Mouse (Mus musculus) embryo, embryonic 10 days (tissue): ENCODE results near the gene Tti1.
A peak's percentile ranks its signal among the peaks of the same experiment; 100 is the strongest.
"Not testable (repeated sequence)": the region's sequence is repeated elsewhere in the genome, so short reads cannot be mapped to it uniquely, and the experiment has no call there.

Experiments
- DNase-seq: peaks from one replicate; pipeline ENCODE4 v3.0.0-alpha.2; 2015; ENCODE audit warnings: low spot score

Gene Tti1

DNA sequence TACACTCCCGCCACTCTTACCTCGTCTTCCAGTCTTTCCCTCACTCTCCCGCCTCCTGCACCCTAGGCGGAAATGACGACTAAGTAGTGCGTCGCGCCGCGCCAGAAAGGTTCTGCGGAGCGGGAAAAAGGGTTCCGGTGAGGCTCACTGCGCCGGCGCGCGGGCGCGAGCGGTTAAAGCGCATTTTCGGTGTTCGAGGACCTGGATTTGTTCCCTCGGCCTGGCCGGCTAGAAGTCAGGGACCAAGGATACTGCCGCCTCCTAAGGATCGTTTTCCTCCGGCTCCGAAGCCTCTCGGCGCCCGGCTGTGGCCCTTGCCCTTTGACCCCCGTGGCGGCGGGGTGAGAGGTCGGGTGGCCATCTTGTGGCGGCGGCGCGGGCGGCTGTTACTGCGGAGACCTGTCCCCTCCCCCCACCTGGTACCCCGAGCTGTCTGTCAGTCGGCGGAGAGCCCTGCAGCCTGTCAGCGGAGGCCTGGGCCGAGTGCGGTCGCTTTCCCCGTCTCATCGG lies at the start of gene Tti1, which contains the start of gene Rprd1b:
TSS of gene Tti1 (minus strand) at position 80 of the 510 bp plus-strand sequence.
TSS of gene Rprd1b (plus strand) at position 144 of the 510 bp plus-strand sequence.
- peak; percentile 99 for DNase-seq

DNA sequence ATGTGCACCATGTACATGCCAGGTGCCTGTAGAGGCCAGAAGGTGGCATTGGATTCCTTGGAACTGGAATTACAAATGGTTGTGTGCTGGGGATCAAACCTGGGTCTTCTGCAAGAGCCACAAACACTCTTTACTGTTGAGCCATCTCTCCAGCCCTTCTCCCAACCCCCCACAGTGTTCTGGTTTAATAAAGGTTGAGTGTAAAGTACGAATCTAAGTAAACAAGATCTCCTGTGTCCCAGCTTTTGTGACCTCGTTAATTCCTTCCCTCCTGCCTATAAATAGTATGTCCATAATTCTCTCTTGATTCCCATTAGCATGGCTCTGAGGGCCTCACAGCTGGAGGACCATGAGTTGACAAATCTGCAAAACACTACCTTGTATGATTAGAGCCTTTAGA lies 49.7 kb upstream of the Tti1 start:
- DNase-seq = no peak

DNA sequence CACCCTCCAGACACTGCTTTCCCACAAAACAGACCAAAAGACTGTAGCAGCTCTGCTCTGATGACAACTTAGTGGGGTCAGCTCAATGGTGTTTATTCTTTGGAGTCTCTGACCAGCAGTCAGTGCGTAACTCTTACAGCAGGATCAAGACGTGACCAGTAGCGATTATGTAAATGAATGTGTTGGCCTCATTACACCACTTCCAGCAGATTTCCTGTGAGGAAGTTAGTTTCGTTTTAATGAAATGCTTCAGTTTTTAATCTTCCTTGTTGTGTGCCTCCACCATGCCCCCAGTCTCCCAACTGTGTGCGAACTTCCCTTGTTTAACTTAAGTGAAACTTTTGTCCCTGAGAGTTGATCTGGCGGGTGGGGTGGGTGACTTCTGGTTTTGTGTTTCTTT lies 48.5 kb upstream of the Tti1 start:
- DNase-seq = no peak

DNA sequence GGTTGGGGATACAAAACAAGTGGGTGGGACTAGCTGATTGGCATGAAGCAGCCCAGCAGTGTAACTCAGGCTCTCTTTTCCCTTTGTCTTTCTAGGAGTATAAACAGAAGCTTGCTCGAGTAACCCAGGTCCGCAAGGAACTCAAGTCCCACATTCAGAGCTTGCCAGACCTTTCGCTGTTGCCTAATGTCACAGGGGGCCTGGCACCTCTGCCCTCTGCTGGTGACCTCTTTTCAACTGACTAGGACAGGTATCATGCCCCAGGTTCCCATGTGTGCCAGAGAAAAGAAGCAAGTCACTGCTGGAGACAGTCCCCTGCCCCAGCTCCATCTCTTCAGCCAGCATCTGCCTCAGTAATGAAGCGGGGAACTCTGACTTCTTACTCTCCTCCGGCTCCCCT lies 46.6 kb upstream of the Tti1 start:
- no peak for DNase-seq

DNA sequence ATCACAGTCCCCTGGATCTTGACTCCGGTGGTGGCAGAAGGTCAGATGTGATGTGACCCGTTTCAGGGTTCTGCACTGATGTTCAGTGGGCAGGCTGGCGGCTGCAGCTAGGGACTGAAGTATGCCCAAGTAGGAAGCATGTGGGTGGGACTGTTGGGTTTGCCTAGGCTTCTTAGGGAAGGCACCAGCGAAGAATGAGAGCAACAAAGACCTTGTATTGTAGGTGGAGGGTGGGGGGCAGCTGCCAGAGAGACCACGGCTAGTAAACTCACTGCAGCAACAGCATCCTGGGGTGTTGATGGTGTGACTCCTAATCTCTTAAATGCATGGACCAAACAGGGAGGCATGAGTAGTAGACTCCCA lies 43.4 kb upstream of the Tti1 start:
- DNase-seq = no peak

DNA sequence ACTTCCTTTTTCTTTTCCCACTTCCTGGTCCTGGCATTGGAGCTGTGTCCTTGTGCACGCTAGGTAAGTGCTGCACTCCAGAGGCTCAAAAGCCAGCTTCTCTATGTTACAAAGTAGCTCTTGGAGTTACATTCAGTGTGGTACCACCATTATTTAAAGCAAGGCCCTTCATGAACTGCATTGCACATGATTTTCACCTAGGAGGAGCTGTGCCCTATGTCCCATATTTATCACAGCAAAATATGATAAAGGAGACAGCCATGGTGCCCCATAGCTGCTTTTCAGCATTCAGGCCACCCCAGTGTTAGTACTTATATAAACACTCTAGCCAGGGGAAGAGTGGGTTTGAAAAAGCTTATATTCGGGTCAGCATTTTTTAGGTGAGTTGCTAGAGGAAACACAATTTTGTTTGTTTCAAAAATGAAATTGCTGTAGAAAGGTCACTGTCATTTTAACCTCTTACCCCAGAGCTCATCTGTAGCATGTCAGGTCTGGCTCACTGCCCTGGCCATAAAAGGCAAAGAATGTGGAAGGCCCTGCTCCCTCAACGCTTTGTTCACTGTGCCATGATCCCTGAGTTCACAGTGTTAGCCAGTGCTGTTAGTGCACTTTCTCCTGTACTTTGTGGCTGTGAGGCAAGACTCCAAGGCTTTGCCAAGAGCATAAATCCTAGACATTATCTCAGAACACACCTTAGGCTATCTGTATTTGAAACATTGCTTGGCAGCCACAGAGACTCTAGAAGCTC lies 42.8 kb upstream of the Tti1 start:
- DNase-seq = no peak

DNA sequence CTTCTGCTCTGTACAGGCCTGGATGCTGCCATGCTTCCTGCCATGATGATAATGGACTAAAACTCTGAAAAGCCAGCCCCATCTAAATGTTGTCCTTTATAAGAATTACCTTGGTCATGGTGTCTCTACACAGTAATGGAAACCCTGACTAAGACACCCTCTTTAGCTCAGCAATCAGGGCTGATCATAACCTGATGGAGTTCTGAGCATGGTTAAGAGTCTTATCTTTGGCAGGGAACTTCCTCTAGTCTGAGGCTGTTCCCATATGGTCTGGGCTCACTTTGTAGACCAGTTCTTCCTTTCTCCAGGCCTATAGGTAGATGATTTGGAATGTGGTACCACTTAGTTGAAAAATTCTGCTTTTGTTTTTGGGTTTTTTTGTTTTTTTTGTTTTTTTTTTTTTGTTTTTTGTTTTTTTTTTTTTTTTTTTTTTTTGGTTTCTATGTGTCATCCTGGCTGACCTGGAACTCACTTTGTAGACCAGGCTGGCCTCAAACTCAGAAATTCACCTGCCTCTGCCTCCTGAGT lies 40.3 kb upstream of the Tti1 start:
- no peak for DNase-seq

DNA sequence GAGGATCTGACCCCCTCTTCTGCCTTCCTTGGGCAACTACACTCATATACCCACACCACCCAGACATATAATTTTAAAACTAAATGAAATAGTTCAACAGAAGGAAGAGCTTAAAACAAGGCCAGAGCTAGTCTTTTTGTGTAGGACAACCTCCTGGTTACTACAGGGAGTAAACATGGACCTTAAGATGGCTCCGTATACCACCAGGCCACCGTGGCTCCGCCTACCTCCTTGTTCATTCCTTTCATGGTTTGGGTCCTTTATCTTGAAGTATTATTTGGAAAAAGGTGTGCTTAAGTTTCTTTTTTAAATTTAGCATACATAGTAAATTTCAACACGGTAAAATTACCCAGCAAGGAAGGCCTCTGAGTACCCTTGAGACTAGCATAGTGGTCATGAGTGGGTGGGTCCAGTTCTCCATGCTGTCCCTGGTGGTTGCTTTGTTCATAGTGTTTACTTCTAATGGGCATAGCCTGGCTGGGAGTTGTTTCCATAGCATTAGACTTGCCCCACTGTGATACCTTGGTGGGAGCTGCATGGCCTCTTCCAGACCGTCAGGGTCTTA lies 39.1 kb upstream of the Tti1 start:
- DNase-seq = no peak

DNA sequence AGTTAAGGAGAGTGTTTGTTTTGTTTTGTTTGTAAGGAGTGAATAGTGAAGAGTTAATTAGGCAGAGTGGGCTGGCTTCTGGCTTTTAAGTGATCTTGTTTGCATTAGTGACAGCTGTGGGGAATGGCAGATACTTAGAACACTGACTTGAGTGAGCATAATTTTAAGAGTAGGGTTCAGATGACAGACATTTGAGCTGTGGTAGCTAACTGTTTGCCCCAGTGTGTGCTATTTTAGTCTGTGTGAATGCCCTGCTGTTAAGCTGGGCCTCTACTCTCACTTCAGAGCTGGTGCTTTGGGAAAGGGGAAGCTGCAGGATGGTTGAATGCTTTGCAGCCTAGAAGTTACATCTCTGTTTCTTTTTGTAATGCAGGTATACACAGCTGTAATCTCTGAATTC lies 38.2 kb upstream of the Tti1 start:
- DNase-seq = no peak

DNA sequence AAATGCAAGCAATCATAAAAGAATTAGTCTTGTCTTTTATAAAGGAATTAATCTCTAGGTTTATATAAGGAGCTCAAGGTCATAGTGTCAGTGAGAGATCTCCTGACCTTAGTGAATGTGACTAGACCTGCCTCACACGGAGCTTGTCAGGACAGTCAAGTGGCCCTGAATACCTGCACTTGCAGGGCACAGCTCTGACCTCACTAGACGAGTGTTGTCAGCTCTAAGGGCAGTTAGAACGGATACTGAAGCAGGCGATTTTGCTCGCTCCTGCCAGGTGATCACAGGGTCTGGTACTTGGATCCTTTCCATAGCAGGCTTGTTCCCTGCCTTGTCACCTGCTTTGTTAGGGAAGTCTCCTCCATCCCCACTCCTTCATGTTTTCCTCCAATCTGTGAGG lies 36.8 kb upstream of the Tti1 start:
- DNase-seq = no peak

DNA sequence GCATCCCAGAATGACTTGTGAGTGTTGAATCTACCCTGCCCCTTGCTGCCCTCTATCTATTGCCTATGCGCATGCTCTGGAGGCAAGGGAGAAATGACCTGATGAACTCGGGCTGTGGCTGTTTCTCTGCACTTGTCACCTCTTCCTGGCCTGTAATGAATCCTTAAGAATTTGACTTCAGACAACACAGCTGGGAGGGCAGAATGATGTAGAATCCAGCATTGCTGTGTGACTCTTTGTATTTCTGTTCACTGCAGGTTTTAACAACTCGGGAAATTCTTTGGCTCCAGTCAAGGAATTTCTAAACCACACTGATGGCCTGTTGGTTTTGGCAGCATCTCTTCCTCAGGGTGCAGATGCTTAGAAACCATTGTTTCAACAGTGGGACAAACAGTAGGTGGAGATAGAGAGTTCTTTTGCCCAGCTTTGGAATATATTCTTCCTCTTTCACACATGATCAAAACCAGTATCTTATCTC lies 36.4 kb upstream of the Tti1 start:
- no peak for DNase-seq

DNA sequence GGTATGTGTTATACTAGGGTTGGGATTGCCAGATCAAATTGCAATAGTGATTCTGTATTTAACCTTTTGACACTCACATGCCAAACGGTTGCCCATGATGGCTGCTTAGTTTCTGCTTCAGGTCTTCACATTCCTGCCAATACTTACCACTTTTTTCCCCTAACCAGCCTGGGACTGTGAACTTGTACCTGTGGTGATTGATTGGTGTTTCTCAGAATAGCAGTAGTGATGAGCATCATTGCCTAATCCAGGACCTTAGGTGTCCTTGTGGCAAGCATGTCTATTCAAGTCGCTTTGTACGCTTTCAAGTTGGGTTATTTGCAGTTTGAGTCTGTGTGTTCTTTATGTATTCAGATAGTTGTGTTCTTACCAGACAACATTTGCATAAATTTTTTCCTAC lies 34.8 kb upstream of the Tti1 start:
- no peak for DNase-seq

DNA sequence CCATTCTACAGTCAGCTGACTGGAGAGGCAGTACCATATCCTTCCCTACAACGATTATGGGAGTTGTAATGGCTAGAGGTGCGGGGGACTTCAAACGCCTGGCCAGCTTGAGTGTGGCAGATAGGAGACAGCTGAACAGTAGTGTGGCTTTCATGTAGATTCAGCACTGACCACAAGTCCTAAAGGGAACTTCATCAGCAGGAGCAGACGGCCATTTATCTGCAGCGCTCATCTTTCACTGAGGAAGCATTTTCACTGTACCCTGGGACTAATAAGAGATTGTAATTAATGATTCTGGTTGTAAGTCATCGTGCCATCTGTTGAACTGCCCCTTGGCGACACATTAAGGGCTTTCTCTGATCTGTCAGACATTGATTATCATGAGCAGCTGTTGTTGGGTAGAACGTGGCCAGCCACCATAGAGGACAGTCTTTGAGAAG lies 31.5 kb upstream of the Tti1 start:
- DNase-seq = no peak

DNA sequence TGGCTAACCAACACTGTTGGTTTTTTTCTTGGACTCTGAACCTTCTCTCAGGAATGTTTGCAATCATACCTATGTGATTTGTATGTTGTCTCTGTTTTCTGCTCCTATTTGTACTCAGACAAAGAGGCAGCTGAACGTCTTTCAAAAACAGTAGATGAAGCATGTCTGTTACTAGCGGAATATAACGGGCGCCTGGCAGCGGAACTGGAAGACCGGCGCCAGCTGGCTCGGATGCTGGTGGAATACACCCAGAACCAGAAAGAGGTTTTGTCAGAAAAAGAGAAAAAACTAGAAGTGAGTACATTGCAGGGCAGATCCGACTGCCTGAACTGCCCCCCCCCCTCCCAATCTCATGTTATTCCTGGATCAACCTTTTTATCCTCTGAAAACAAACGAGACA lies 30.3 kb upstream of the Tti1 start:
- DNase-seq = no peak

DNA sequence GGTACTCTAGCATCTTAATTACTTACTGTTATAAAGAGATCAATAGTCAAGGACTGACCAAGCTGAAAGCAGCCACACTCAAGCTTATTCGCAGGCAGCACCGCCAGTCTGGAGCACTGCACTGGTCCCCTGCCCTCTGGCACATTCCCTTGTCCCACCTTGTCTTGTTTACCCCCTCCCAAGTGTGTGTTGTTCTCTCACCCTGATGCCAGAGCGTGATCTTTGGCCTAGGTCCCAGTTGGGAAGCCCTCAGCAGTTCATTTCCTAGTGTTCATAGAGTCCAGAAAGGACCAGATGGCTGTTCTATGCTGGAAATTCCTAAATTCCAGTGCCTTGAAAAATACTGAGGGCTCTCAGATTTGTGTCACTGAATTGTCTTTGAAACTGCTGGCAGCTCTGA lies 28.8 kb upstream of the Tti1 start:
- DNase-seq = no peak

DNA sequence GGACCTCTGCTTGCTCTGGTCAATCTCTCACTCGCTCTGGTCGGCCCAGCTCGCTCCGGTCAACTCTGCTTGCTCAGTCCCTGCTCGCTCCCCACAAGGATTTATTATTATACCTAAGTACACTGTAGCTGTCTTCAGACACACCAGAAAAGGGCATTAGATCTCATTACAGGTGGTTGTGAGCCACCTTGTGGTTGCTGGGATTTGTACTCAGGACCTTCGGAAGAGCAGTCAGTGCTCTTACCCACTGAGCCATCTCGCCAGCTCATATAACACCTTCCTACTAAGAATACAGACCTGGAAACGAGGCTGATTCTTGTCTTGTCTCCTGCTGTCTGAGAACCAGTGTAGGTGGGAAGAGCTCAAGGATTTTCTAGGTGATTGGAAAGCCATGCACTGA lies 27.1 kb upstream of the Tti1 start:
- DNase-seq = not testable (repeated sequence)

DNA sequence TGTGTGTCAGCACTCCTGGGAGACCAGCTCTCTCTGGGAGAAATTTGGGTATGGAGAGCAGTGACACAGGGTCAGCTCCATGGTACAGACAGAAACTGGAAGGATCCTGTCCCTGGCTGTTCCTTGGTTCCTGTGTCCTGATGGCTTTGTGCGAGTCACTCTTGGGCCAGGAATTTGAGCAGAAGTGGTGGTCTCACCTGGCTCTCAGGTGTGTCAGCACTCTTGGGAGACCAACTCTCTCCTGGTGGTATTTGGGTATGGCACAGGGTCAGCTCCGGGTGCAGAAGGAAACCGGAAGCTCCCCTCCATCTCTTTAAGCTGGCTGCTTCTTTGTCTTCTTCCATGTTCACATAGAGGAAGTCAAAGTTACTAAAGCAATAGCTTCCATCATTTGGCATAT lies 26.4 kb upstream of the Tti1 start:
- no peak for DNase-seq

DNA sequence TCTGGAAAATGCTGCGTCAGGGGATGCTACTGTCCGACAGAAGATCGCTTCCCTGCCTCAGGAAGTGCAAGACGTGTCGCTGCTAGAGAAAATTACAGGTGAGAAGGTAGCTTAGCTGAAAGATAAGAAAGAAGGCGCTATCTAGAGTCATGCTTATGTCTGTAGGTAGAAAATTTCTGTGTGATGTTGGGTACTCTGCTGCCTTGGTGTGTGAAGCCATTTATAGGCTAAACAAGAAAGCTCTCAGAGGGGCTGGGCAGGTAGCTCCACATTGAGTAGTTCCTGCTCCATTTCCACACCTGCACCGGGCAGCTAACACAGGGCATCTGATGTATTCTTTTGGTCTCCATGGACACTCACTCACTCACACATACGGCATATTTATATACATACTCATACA lies 21.9 kb upstream of the Tti1 start:
- no peak for DNase-seq

DNA sequence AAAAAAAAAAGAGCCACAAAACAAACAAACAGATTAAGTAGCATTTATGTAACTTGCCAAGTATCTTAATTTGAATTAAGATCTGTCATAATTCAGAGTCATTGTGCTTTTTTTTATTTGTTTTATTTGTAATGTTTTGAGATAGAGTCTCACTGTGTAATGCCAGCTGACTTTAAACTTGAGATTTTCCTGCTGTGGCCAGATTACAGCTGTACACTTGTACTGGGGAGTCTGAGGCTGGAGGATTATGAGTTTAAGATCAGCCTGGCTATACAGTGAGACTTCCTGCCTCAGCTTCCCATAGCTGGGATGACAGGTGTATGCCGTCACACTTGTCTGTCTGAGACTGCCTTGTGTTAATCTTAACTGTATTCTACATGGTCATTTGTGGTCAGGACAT lies 20.5 kb upstream of the Tti1 start:
- no peak for DNase-seq

DNA sequence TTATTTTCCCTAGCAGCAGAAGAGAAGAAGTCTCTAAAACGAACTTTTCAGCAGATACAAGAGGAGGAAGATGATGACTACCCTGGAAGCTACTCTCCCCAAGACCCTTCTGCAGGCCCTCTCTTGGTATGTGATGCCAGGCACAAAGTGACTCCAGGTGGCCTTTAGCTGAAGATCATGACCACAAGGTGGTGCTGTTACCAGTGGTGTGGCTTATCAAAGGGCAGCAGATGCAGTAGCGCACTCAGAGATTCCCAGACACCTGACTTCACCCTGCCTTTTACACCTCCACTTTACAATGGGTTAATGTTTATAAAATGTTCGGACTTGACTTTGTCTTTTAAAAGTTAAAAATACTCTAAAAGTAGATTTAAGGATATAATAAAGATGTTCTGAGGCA lies 19.7 kb upstream of the Tti1 start:
- peak; percentile 81 for DNase-seq

DNA sequence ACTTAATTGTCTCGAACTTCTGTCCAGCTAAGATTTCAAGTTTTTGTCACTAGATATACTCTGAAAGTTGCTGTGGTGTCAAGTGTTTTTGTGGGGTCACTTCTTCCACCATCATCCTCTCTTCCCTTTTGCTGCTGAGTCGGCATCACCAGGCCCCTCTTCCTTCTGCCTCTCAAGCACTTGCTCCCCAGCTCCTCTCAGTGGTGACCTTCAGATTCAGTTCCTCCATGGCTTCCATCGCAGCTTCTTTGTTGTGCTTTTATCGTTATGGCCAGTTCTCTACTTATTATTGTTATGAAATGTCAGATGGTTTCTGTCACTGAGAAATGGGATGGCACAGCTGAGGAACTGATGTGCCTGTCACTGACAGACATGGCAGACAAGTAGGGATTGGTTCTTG lies 18.0 kb upstream of the Tti1 start:
- DNase-seq = no peak

DNA sequence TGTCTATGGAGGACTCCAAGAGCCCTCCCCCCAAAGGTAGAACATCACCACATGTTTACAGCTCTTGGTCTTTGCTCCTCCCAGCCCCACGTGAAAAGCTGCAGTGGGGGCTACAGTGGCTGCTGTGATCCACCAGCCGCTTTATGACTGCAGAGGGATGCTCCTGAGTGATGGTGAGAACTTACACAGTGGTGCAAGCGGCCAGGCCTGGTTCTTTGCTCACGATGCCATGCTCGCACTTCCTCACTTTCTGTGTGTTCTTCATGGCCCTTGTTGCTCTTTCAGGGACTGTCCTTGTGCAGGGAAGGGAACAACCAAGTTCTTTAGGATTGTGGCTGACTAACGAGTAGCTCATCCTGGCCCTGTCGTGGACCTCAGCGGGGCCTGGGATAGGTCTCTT lies 15.3 kb upstream of the Tti1 start:
- no peak for DNase-seq

DNA sequence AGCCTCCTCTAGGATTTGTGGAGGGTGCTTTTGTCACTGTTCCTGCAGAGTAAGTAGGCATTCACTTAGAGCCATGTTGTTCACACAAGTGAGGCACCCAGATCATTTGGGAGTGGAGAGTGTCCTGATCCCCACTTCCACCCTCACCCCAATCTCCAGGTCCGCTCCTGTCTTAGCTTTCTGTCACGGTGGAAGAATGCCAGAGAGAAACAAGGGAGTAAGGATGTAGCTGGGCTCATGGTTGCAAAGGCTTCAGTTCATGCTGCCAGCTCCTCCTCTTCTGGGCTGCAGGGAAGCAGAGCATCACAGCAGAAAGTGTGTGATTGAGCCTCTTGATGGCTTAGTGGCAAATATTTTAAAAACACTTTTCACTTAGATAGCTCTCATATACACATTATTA lies 12.2 kb upstream of the Tti1 start:
- DNase-seq = no peak

DNA sequence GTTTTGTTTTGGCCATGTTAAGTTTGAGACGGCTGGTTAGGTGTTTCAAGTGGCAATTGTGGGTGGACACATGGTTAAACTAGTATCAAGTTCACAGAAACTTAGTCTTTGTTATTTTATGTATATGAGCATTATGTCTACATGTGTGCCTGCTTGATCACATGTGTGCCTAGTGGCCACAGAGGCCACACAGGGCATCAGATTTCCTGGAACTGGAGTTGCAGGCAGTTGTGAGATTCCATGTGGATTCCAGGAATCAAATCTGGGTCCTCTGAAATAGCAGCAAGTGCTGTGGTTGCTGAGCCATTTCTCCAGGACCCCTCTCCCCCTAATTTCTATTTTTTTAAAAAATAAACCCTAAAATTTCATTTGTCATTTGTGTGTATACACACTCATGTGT lies 11.4 kb upstream of the Tti1 start:
- DNase-seq = no peak
